Mouse (Mus musculus) lung, postnatal 4 days (tissue): Measurements from ENCODE around the gene Parva.

Source experiments
- DNase-seq, 2 experiments: peaks; one replicate each; pipeline ENCODE4 v3.0.0; 2021

The Parva gene

DNA sequence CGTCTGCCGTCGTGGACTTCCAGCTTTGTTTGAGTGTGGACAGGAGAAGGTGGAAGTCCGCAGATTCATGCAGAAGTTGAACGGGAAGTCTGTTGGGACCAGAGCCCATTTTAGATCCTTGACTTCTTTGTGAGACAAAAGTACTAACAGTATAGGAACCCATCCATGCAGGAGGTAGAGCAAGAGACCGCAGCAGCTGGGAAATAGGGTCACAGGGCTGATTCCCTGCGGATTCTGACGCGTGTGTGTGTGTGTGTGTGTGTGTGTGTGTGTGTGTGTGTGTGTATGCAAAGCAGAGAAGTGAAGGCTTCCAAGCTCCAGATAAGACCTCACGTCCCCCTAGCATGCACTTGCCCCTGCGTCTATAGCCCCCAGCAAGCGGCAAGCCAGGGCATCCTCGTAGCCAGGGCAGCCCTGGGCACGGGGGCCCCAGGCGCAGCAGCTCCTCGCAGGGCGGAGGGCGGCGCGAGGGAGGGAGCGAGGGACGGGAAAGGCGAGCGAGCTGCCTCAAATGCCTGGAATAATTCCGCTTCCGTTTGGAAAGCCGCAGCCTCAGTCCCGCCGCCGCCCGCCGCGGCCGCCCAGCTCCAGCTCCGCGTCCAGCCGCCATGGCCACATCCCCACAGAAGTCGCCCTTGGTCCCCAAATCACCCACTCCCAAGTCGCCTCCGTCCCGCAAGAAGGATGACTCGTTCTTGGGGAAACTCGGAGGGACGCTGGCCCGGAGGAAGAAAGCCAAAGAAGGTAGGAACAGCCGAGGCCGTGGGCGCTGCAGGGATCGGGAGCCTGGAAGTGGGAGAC is at the start of gene Parva:
Gene Parva, plus strand, starts transcription at position 149 of the 801 bp plus-strand sequence.
- DNase-seq: peak; percentile 84 to 90

DNA sequence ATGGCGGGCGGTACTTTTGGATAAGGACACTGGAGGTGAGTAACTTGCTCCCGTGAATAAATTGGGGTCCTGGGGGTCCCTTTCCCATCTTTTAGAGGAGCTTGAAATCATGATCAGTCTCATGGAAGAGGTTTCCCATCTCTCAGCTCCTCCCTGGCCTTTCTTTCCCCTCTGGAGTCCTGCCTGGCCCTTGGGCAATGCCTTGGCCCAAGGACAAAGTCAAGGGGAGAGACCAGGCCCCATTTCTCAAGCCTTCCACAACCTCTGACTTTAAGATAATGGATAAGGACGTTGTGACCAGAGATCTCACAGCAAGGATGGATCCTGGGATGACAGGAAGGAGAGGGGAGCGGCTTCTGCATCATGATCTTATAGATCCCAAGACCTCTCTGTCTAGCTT is 49.2 kb upstream of the Parva start:
- no peak for DNase-seq

DNA sequence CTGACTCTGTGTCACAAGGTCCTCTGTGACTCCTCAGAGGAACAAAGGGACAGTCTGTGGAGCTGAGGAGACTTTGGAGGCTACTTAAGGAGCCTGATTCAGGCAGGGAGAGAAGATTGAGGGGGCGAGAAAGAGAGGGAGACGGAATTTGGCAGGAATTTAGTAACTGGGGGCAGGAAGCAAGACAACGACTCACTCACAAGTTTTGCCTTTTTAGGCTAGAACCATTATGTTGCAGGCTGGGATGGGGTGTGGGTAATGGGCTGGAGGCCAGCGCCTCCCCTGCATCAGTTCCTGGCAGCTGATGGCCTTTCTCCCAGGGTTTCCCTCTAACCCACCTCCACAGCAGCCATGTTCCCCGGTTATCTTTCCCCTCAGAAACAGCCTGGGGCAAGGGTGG is 48.8 kb upstream of the Parva start:
- peak; percentile 26 to 59 for DNase-seq

DNA sequence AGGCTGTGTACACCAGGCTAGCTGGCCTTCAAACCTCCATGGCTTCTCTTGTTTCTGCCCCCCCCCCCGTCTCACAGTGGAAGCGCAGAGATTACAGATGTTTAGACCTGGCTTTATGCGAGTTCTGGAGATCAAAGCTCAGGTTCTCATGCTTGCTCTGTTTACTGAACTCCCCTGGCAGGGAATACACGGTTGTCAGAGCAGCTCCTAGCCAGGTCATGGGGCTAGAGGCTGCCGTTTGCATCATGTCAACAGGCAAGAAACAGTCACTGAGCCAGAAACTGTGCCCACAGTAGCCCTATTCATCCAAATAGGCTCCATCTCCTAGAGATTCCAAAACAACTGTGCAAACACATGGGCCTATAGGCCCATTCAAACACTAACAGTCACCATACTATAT is 40.8 kb upstream of the Parva start:
- no peak for DNase-seq

DNA sequence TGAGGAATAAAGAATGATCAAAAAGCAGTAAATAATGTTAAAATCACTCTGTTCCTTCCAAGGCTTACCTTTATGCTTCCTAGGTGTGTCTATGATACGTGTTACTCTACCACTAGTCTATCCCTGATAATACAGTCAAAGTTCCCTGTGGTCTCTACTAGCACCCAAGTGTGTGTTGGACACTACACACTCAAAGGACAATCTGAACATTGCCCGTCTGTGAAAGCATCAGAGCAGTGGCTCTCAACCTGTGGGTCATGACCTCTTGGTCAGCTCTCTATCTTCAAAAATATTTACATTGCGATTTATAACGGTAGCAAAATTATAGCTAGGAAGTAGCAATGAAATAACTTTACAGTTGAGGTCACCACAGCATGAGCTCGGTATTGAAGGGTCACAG is 39.4 kb upstream of the Parva start:
- DNase-seq: no peak

DNA sequence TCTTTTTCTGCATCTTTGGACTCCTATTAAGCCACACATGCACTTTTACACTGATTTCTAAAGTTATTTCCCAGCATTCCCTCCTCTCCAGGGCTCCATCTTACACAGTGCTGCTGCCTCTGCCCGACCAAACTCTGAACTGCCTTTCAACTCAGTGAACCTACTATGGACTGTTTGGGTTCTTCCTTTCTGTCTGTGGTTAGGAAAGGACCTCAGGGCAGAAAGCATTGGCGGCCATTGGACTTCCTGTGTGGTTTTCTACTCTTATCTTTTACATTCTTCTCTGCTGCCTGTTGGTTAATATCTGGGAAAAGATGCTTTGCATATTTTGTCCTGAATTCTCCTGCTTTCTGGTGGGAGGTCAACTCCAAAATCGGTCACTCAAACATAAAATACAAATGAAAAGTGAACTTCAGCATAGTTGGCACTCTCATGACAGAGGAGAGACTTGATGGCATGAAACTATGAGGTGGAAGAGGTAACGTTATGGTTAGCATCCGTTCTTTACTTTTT is 38.9 kb upstream of the Parva start:
- DNase-seq: no peak

DNA sequence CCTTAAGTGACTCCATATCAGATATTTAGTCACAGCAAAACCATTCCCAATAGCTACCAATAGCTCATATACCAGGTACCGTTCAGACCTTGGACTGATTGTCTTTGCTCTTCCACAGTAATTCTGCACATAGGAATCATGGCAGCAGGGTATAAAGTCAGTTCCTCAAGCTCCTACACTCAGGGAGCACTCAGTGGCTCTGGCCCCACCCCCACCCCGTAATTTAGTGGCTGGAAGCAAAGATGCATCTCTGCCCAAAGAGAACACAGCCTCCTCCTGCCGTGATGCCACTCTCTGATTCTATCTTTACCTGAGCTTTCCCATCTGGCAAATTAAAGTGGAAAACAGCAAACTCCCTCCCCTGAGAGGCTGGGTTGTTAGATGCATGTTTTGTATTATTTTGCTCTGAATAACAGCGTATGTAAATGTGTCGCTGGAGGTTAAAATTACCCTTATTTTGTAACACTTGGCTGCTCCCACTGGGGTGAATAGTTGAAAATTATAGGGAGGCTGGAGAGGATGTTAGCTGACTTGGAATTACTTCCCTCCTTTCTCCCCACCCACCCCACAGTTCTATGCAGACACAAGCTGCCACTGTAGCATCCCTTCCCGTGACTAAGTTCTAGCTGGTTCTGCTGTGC is 37.6 kb upstream of the Parva start:
- no peak for DNase-seq

DNA sequence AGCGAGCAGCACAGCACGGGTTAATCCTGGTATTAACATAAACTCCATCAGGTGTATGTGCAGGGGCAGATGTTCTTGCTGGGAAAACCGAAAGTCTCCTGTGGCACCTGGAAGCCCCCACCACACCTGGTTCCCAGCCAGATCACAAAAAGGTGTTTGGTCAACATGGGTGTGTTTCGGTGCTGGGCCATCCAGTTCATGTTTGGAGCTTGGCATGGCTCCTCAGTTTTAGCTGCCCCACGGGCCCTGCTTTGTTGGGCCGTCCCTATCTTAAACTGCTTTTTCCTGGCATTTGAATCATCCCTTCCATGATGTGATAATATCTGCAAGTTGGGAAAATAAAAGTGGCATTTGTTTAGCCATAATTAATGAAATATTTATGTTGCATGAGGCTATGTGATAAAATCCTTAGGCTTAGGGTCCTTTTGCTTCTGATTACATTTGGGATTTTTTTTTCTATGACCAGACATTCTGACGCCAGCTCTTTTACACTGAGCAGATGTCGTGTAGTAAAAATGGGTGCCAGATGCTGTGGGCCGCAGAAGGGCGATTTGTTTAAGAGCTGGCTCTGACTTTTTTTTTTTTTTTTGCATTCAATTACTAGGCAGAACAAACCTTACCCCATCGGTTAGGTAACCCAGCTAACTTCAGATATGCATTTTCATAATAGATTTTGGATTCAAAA is 36.9 kb upstream of the Parva start:
- peak in 1 of 2 experiments; percentile 14 for DNase-seq

DNA sequence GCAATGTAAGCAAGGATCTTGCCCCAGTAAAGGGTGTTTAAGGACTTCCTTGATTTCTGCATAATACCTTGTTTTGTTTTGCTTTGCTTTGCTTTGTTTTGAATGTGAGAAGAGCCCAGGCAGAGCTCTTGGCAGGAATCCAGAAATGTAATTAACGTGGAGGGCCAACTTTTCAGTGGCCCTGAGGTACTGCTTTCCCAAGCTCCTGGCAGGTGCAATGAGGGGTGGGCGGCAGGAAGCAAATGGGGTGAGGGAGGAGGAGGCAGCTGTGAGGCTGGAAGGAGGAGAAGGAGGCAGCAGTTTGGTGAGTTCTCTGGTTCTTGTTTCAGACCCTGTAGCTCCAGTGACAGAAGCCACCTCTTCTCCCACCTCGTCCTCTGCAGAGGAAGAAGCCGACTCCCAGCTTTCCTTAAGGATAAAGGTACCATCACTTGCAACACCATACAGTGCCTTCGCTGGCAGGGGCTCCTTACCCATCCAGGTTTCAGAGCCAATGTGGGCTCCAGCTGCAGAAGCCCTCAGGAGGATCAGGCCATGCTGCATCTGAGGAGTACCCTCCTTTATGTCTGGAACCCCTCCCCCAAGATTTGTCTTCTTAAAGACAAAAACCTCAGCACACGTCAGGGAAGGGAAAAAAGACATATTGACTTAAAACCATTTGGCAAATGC is 36.2 kb upstream of the Parva start:
- no peak for DNase-seq

DNA sequence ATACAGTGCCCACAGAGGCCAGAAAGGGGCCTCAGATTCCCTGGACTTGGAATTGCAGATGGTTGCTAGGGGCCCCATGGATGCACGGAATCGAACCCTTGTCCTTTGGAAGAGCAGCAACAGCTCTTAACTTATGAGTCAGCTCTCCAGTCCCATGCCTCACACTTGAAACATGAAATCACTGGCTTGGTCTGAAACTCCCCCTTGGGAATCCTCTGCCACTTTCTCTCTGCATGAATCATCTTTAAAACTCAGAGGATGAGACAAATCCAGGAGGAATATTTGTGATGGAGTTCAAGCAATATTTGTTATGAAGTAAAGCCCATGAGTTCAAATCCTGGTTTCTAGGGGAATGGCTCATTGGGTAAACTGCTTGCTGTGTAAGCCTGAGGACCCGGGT is 29.5 kb upstream of the Parva start:
- DNase-seq: no peak

DNA sequence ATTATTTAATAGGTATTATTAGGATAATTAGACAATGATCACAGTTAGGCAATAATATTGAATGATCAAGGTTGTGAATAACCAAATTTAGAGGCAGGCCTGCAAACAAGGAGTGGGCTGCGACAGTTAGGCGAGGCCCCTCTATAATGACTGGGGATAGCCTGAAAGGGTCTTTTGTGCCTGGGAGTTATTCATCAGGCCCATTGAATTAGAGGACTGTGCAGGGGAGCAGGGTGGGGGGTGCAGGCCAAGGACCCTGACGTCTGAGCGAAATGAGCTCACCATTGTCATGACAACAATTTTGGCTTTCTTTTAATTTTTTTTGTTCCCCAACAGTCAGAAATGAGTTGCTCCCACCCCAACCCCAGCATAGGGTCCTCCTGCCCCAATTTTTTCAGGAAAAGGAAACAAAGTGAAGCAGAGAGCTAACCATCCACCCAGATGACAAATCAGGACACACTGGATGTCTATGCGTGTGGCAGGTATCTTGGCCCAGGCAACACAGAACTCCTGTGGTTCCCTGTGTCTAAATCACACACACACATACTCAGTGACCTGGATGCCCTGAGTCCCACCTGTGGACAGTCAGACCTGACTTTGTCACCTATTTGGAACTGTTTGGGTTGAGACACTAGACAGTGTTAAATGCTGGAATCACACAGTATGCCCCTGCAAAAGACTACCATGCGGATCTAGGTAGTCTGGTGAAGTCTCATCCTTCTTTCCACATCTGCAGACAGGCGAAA is 27.7 kb upstream of the Parva start:
- no peak for DNase-seq

DNA sequence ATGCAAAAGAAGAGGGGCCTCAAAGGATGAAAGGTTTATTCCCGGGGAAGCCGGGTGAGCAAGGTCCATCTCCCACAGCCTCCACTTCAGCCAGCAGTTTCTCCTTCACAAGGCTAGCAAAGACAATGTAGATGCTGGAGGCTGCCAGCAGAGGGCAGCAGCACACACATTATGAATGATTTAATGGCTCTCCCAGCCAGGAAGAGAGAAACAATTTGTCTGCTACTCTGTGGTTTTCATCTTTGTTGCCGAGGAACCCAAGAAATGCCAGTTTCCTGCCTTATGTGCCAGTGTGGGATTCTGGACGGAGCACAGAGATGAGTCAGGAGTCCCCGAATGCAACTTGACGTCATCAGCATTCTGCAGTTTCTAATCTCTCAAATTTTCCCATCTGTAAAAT is 27.1 kb upstream of the Parva start:
- DNase-seq: peak; percentile 79 to 83

DNA sequence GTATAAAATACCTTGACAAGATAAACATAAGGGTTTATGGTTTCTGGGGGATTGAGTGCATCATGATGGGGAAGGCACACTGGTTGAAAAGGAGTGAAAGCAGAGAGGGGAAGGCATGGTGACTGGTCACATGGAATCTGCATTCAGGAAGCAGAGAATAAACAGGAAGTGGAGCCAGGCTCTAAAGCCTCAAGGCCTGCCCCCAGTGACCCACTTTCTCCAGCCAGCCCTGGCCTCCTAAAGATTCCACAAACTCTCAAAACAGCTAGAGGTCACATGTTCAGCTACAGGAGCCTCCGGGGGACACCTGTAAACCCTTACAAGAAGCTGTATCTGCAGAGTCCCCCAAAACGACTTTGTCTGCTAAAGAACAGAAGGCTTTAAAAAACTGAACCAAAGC is 22.2 kb upstream of the Parva start:
- DNase-seq: no peak

DNA sequence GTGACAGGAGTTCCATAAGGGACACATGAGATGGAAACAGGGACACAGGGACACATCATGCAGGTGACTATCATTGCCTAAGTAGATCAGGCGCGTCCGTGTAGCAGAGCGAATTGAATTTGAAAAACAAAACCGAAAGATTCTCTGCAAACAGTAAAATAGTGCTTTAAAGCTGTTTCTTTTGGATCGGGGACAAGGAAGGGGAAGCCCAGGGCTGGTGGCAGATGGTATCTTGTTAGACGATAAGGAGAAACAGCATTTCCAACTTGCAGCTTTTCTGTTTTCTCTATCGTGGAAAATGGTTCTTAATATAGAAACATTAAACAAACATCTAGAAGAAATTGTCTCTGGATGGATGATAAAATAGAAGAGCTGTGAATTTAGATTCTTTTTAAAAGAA is 21.7 kb upstream of the Parva start:
- no peak for DNase-seq

DNA sequence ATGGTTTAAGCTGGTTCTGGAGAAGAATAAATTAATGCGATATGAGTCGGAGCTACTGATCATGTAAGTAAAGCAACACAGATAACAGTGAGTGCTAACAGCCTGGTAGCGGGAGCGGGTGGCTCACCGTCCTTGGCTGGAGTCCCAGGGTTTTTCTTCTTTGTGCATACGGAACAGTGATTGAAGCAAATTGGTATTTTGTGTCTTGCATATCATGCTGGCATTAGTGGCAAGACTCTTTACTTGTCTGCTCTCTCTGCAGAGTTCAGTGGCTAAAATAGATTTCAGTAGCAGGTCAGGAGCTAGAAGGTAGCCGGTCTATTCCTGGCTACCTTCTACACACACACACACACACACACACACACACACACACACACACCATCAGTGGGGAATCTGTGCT is 19.7 kb upstream of the Parva start:
- DNase-seq: no peak

DNA sequence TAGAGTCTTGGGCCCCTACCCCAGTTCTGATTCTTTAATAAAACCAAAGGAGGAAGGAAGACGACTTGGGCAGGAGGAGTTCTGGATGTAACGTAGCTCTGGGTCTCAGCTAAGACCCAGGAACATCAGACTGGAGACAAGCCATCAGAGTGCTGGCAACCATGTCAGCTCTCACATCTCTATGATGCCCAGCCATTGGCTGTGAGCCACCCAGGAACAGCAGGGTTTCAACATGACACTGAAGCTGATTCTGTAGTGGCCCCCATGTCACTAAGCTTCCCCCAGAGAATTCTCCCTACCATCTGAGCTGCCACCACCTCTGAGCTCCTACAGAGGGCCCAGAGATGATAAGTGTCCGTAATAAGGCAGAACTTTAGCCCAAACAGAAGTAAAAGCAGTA is 17.3 kb upstream of the Parva start:
- no peak for DNase-seq

DNA sequence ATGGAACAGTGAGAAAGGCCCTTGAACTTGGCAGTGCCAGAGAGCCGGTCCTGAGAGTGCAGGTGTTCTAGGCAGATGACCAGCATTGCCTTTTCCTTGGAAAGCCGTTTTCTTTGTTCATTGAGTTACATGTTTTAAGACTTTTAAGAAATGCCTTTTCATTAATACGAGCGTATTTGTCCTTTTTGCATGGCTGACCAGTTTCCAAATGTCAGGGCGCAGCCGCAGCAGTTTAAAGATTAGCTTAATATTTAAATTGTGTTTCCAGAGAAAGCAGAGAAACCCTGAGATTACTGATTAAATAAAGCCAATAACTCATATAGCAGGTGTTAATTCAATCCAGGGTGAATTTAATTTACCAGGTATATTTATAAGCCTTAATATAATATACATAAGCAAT is 14.0 kb upstream of the Parva start:
- DNase-seq: no peak

DNA sequence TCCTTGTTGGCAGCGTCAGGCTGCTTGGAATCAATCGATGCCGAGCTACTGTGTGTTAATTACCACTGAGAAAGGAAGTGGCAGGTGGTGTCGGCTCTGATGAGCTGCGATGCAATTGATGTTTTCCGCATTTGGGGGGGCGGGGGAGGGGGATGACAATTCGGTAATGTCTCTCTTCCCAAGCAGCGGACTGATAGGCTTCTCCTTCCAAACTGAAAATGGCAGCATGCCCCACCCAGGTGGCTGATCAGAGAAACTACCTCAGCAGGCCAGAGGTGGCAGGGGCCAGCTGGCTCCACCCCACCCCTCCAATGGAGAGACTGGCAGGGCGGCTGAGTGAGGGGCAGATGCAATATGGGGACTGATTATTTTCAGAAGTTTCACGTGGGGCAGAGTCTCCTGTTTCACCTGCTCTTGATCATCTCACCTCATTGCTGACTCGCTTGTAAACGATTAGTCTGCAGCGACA is 11.2 kb upstream of the Parva start:
- DNase-seq: no peak

DNA sequence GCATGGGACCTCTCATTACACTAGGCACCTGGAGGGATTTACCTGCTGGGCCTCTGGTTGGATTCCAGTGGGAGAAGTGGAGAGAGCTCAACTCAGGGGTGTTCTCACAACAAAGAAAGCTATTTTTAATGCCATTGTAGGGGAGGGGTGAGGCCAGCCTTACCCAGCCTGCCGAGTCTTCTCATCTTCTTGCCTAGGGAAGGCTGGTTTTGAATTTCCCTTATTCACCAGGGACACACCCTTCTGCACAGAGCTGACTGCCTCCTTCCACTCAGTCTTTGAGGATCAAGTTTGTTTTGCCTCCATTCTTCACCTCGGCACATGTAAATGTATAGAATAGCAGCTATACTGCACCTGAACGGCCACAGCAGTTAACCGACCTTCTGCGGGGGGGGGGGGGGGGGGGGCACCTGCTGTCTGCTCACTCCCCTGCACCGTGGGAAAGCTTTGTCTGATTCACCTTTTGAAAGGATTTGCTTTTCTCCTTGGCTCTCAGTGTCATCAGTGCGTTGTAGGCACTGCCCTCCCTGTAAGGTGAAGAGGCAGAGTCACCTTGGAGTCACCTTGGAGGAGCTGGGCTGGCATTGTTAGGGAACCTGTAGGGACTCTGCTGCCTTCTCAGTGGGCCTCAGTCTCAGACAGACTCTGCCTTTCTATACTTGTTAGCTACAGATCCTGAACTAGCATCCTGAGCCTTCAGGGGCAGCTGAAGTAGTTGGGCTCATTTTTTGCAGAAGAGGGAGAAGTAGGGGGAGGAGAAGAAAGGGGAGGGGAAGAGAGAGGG is 10.4 kb upstream of the Parva start:
- no peak for DNase-seq

DNA sequence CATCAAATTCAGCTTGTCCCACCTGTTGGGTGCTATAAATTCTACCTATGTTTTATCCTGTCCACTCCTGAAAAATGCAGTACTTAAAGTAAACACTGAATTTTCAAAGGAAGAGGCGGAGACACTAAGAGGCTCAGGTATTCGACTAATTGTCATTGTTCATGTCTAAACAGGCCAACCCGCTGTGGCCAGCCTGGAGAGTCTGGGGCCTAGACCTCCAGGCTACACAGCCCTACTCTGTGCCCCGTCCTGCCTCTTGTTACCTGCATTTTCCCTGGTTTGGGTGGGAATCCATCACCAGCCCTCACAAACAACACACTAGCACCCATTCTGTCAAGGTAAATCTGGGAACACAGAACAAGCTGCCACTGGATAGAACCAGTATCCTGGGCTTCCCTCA is 9.7 kb upstream of the Parva start:
- DNase-seq: no peak

DNA sequence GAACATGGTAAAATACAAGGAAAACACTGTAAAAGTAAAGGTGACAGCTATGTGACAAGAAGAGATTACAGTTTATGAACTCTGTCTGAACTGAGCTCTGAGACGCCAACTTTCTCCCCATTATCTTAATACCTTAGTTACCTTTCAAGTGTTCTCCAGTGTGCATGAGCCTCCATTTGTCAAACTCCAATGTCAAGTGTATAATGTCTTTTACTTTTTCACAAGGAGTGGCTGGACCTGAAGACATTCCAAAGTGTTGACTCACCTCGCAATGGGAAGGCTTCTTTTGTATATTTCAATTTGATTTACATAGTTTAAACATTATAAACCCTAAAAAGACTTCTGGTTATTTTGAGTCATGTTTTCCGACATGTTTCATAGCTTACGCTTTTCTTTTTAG is 3.9 kb upstream of the Parva start:
- DNase-seq: no peak

DNA sequence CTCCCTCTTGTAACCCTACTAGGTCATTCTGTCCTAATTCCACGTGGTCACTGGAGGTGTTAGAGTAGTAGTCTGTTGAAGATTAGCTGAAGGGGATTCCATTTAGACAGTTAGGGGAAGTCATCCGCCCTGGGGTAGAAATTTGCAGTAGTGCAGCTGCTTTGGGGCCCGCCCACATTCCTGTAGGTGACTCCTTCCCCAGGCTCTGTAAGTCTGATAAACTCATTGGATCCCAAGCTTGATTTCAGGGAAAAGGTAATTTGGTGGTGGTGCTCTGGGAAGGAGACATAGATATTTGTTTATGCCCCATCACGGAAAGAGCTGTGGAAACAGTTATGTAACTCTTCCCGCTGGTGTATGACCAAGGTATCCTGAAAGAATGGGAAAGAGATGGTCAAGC is 494 bp upstream of the Parva start:
- DNase-seq: no peak
